Mouse (Mus musculus) CH12.LX (cell line): ENCODE results near the gene Myh6. TPM values are rescaled to one million over a fixed set of nuclear protein-coding genes. Genes with fewer than 3 reads are reported as not detected.

Experiments
- DNase-seq: peaks from one replicate; pipeline ENCODE4 v3.0.0-alpha.2; 2013; ENCODE audit errors: extremely low read depth
- H3K27ac ChIP-seq: 2 replicates; pipeline ENCODE4 v1.5.1; 2012; ENCODE audit warnings: low read depth, mild to moderate bottlenecking, control low read depth, moderate library complexity; ENCODE audit not compliant: insufficient read depth
- H3K27me3 ChIP-seq: replicated peaks from 2 replicates; pipeline ENCODE3; 2012; ENCODE audit warnings: inconsistent platforms
- H3K36me3 ChIP-seq, 2 experiments: replicated peaks in 1 of 2; 2 replicates each; pipeline versions ENCODE3 to v1.6.1; 2012; ENCODE audit warnings: inconsistent platforms in 1 of 2, low read length in 1 of 2, mild to moderate bottlenecking in 1 of 2, mixed read lengths in 1 of 2, moderate library complexity in 1 of 2; ENCODE audit not compliant: control insufficient read depth in 1 of 2, insufficient read depth in 1 of 2
- H3K4me1 ChIP-seq, 2 experiments: 2 replicates each; pipeline ENCODE4 v1.6.1; 2012; ENCODE audit warnings: inconsistent platforms in 1 of 2, moderate library complexity in 1 of 2; ENCODE audit not compliant: insufficient read depth in 2 of 2, control insufficient read depth in 1 of 2
- H3K4me2 ChIP-seq: 2 replicates; pipeline ENCODE4 v1.6.1; 2012; ENCODE audit warnings: low read depth, mild to moderate bottlenecking, control low read depth; ENCODE audit not compliant: poor library complexity, insufficient read depth, severe bottlenecking
- H3K4me3 ChIP-seq, 3 experiments: fragments of 150-350 bp in 1 of 3; sonication (generic) in 1 of 3; replicated peaks in 1 of 3; 2 replicates each; pipeline versions ENCODE3 to v1.5.1; 2011 to 2012; ENCODE audit warnings: low read depth in 2 of 3, low read length in 2 of 3, mild to moderate bottlenecking in 2 of 3, moderate library complexity in 2 of 3, control low read depth in 1 of 3, improper control_type of control experiment in 1 of 3, inconsistent platforms in 1 of 3, mixed read lengths in 1 of 3; ENCODE audit not compliant: poor library complexity in 1 of 3
- H3K79me2 ChIP-seq: replicated peaks from 2 replicates; pipeline ENCODE4 v1.6.1; 2012; ENCODE audit warnings: mild to moderate bottlenecking, moderate library complexity; ENCODE audit not compliant: control insufficient read depth, poor library complexity, insufficient read depth, severe bottlenecking; ENCODE audit errors: extremely low read depth
- H3K9ac ChIP-seq: 2 replicates; pipeline ENCODE4 v1.6.1; 2012; ENCODE audit warnings: low read depth, mild to moderate bottlenecking, control low read depth, moderate library complexity; ENCODE audit not compliant: insufficient read depth
- H3K9me3 ChIP-seq: replicated peaks from 2 replicates; pipeline ENCODE3; 2012; ENCODE audit warnings: low read length, inconsistent platforms, mixed read lengths
- CHD2 ChIP-seq: IDR thresholded peaks from 2 replicates; pipeline ENCODE4 v1.6.1; 2011; ENCODE audit warnings: low read length, improper control_type of control experiment
- CTCF ChIP-seq, 2 experiments: IDR thresholded peaks in 1 of 2; conservative IDR thresholded peaks in 1 of 2; 2 replicates each; pipeline ENCODE4 v1.5.1; 2011 to 2012; ENCODE audit warnings: low read depth in 2 of 2, low read length in 2 of 2, improper control_type of control experiment in 1 of 2, inconsistent platforms in 1 of 2, mild to moderate bottlenecking in 1 of 2, moderate library complexity in 1 of 2
- ETS1 ChIP-seq: conservative IDR thresholded peaks from 2 replicates; pipeline ENCODE4 v1.6.1; 2012; ENCODE audit warnings: low read depth, mild to moderate bottlenecking, inconsistent platforms, low read length, improper control_type of control experiment, moderate library complexity
- GABPA ChIP-seq: IDR thresholded peaks from 2 replicates; pipeline ENCODE4 v1.6.1; 2012; ENCODE audit warnings: low read depth, low read length, improper control_type of control experiment, inconsistent platforms; ENCODE audit not compliant: insufficient replicate concordance
- HCFC1 ChIP-seq: IDR thresholded peaks from 2 replicates; pipeline ENCODE4 v1.6.1; 2012; ENCODE audit warnings: low read depth, mild to moderate bottlenecking, inconsistent platforms, low read length, improper control_type of control experiment
- IRF4 ChIP-seq: IDR thresholded peaks from 2 replicates; pipeline ENCODE4 v1.6.1; 2014; ENCODE audit warnings: low read depth, mild to moderate bottlenecking, inconsistent platforms, low read length, improper control_type of control experiment
- KAT2A ChIP-seq: IDR thresholded peaks from 2 replicates; pipeline ENCODE4 v1.6.1; 2012; ENCODE audit warnings: low read length, improper control_type of control experiment, inconsistent platforms; ENCODE audit not compliant: insufficient replicate concordance
- MAX ChIP-seq: IDR thresholded peaks from 2 replicates; pipeline ENCODE4 v1.6.1; 2011; ENCODE audit warnings: low read length, improper control_type of control experiment
- MYC ChIP-seq: IDR thresholded peaks from 2 replicates; pipeline ENCODE4 v1.6.1; 2011; ENCODE audit warnings: low read depth, mild to moderate bottlenecking, improper control_type of control experiment, low read length
- NELFE ChIP-seq: IDR thresholded peaks from 2 replicates; pipeline ENCODE4 v1.6.1; 2011; ENCODE audit warnings: low read depth, low read length, improper control_type of control experiment
- NRF1 ChIP-seq: IDR thresholded peaks from 2 replicates; pipeline ENCODE4 v1.6.1; 2014; ENCODE audit warnings: low read depth, mild to moderate bottlenecking, inconsistent platforms, low read length, improper control_type of control experiment, moderate library complexity
- PAX5 ChIP-seq: IDR thresholded peaks from 2 replicates; pipeline ENCODE4 v1.6.1; 2012; ENCODE audit warnings: low read length, inconsistent platforms, mixed read lengths
- POLR2A ChIP-seq: IDR thresholded peaks from 2 replicates; pipeline ENCODE4 v1.6.1; 2011; ENCODE audit warnings: low read depth, mild to moderate bottlenecking, improper control_type of control experiment, low read length
- SIN3A ChIP-seq: IDR thresholded peaks from 2 replicates; pipeline ENCODE4 v1.6.1; 2012; ENCODE audit warnings: low read length, improper control_type of control experiment, inconsistent platforms
- SMC3 ChIP-seq: IDR thresholded peaks from 2 replicates; pipeline ENCODE4 v1.6.1; 2011; ENCODE audit warnings: low read depth, low read length, improper control_type of control experiment
- USF1 ChIP-seq: IDR thresholded peaks from 2 replicates; pipeline ENCODE4 v1.6.1; 2014; ENCODE audit warnings: low read depth, mild to moderate bottlenecking, inconsistent platforms, low read length, improper control_type of control experiment
- USF2 ChIP-seq: conservative IDR thresholded peaks from 2 replicates; pipeline ENCODE4 v1.6.1; 2011; ENCODE audit warnings: low read depth, low read length, improper control_type of control experiment
- ZC3H11A ChIP-seq: IDR thresholded peaks from 2 replicates; pipeline ENCODE4 v1.6.1; 2012; ENCODE audit warnings: low read depth, mild to moderate bottlenecking, inconsistent platforms, low read length, improper control_type of control experiment
- ZKSCAN1 ChIP-seq: IDR thresholded peaks from 2 replicates; pipeline ENCODE4 v1.6.1; 2012; ENCODE audit warnings: low read depth, inconsistent platforms, low read length, improper control_type of control experiment, borderline replicate concordance
- ZMIZ1 ChIP-seq: IDR thresholded peaks from 2 replicates; pipeline ENCODE4 v1.6.1; 2012; ENCODE audit warnings: low read depth, mild to moderate bottlenecking, inconsistent platforms, low read length, improper control_type of control experiment
- ZNF384 ChIP-seq: IDR thresholded peaks from 2 replicates; pipeline ENCODE4 v1.6.1; 2012; ENCODE audit warnings: low read depth, low read length, improper control_type of control experiment, inconsistent platforms
- dilution Hi-C: fragments of 300-500 bp; cut with MboI; formaldehyde crosslinking; loops from 2 replicates; pipeline ENCODE4 v1.14.3; 2020; ENCODE audit warnings: low sequenced_read_pairs; ENCODE audit not compliant: extremely low pct_unique_long_range_greater_than_20kb, extremely low pct_ligation_motif_present
- in situ Hi-C: fragments of 300-500 bp; cut with MboI; formaldehyde crosslinking; loops from 3 replicates; pipeline ENCODE4 v1.14.3; 2019; ENCODE audit warnings: low sequenced_read_pairs, low pct_ligation_motif_present, low pct_unique_long_range_greater_than_20kb, mixed read lengths
- polyA plus RNA-seq: library from polyadenylated mRNA; unstranded; fragments of >175 nt; gene quantifications from 2 replicates; pipeline ENCODE4 v1.2.1, GENCODE M21; 2012; ENCODE audit warnings: low read depth; ENCODE audit not compliant: insufficient read length
- total RNA-seq, 2 experiments: library from RNA; depleted of rRNA; stranded (reverse); fragments of 300-350 nt in 1 of 2; fragments of >200 nt in 1 of 2; gene quantifications; 2 replicates each; pipeline ENCODE4 v1.2.3; 2012 to 2014

Myh6 gene
- total and polyA plus RNA-seq, 3 experiments = 0.04 to 1.5 (median 0.98) TPM

GRCm38 (mm10) chr14:54967874-54968273 lies 1.1 kb upstream of the Myh6 start:
- H3K9ac ChIP-seq = no peak overlapping the region
- H3K9me3 ChIP-seq = peaks cover 2% of the 10 kb centered on the region
- no peaks in the 10 kb centered on the region for H3K79me2 ChIP-seq
- peaks cover 0 to 15% of the 10 kb centered on the region in 2 experiments; a peak in 2 of 4 replicates for H3K4me1 ChIP-seq
- H3K4me3 ChIP-seq = no peak overlapping the region
- no peaks in the 10 kb centered on the region for H3K36me3 ChIP-seq
- DNase-seq = no peak
- in situ Hi-C loops = no loop called here
- no peak overlapping the region for H3K4me2 ChIP-seq
- no peak overlapping the region for H3K27ac ChIP-seq
- peaks cover 77% of the 10 kb centered on the region for H3K27me3 ChIP-seq
- TF ChIP-seq POLR2A (no peak), CTCF (conservative IDR thresholded peaks at IDR 0.05 in 1 of 2, IDR thresholded peaks at IDR 0.05 in 1 of 2; ENCODE audit: low read depth in 2 of 2, low read length in 2 of 2) (no peak), ZNF384 (no peak), NELFE (no peak), ZKSCAN1 (no peak), HCFC1 (no peak), ETS1 (no peak), GABPA (no peak), MAX (no peak), PAX5 (no peak), SIN3A (no peak), CHD2 (no peak), IRF4 (no peak), USF2 (no peak), MYC (no peak), ZMIZ1 (no peak), KAT2A (no peak), ZC3H11A (no peak)
- dilution Hi-C loops = no loop called here

GRCm38 (mm10) chr14:54965631-54966030 lies 1.1 kb downstream of the Myh6 start:
- TF ChIP-seq NRF1 (no peak), SMC3 (no peak), USF1 (no peak), USF2 (no peak)
- no peak overlapping the region for H3K9ac ChIP-seq
- H3K27ac ChIP-seq = no peak overlapping the region
- in situ Hi-C loops = no loop called here
- dilution Hi-C loops = no loop called here
- H3K4me1 ChIP-seq = peaks cover 4 to 20% of the 10 kb centered on the region in 2 experiments; a peak in 2 of 4 replicates
- H3K36me3 ChIP-seq = no peaks in the 10 kb centered on the region
- no peaks in the 10 kb centered on the region for H3K79me2 ChIP-seq
- H3K9me3 ChIP-seq = peaks cover 2% of the 10 kb centered on the region
- no peak overlapping the region for H3K4me3 ChIP-seq
- DNase-seq = no peak
- no peak overlapping the region for H3K4me2 ChIP-seq
- peaks cover 77% of the 10 kb centered on the region for H3K27me3 ChIP-seq
